Mouse (Mus musculus) C2C12 (cell line): ENCODE results near the gene Orc1. TPM values are rescaled to one million over a fixed set of nuclear protein-coding genes. Genes with fewer than 3 reads are reported as not detected.
A peak's percentile ranks its signal among the peaks of the same experiment; 100 is the strongest.

Experiments used
- H3K27me3 ChIP-seq: one replicate; pipeline ENCODE4 v1.6.1; 2011; ENCODE audit not compliant: control insufficient read depth, insufficient read depth, insufficient read length
- H3K36me3 ChIP-seq: one replicate; pipeline ENCODE4 v1.6.1; 2011; ENCODE audit not compliant: control insufficient read depth, insufficient read depth
- H3K4me3 ChIP-seq: one replicate; pipeline ENCODE4 v1.5.1; 2011; ENCODE audit warnings: mild to moderate bottlenecking, control low read depth; ENCODE audit not compliant: poor library complexity, insufficient read depth, severe bottlenecking
- H3K79me2 ChIP-seq: one replicate; pipeline ENCODE4 v1.6.1; 2011; ENCODE audit not compliant: control insufficient read depth, insufficient read depth
- H3K79me3 ChIP-seq: one replicate; pipeline ENCODE4 v1.6.1; 2011; ENCODE audit warnings: low read depth, control low read depth
- H3ac ChIP-seq: one replicate; pipeline ENCODE3; 2011; ENCODE audit warnings: low read depth; ENCODE audit not compliant: control insufficient read depth, insufficient read length
- CEBPB ChIP-seq: IDR thresholded peaks from one replicate; pipeline ENCODE4 v1.6.1; 2011; ENCODE audit warnings: low read depth, mild to moderate bottlenecking, control low read depth, moderate library complexity
- CTCF ChIP-seq: IDR thresholded peaks from one replicate; pipeline ENCODE4 v1.5.1; 2011; ENCODE audit not compliant: control insufficient read depth, insufficient read depth, insufficient read length
- FOSL1 ChIP-seq: IDR thresholded peaks from one replicate; pipeline ENCODE4 v1.8.0; 2011; ENCODE audit warnings: mild to moderate bottlenecking, low read length; ENCODE audit not compliant: poor library complexity, insufficient read depth, severe bottlenecking
- MAX ChIP-seq: IDR thresholded peaks from one replicate; pipeline ENCODE4 v1.6.1; 2011; ENCODE audit warnings: mild to moderate bottlenecking, control low read depth
- MYOD1 ChIP-seq: IDR thresholded peaks from one replicate; pipeline ENCODE4 v1.6.1; 2011; ENCODE audit warnings: low read depth; ENCODE audit not compliant: control insufficient read depth, insufficient read length
- MYOG ChIP-seq: IDR thresholded peaks from one replicate; pipeline ENCODE4 v1.6.1; 2011; ENCODE audit not compliant: control insufficient read depth, insufficient read length; ENCODE audit errors: extremely low read depth
- USF1 ChIP-seq: IDR thresholded peaks from one replicate; pipeline ENCODE4 v1.6.1; 2011; ENCODE audit warnings: low read depth, mild to moderate bottlenecking, control low read depth, moderate library complexity
- polyA plus RNA-seq: library from polyadenylated mRNA; unstranded; fragments of >200 nt; fragmentation: generic; extraction: Trizol; gene quantifications from one replicate; pipeline ENCODE4 v1.2.1, GENCODE M21; 2012; ENCODE audit warnings: missing spikeins

Orc1 gene
- polyA plus RNA-seq, 1 experiment, result 6.2 TPM

GRCm38 (mm10) chr4:108619587-108620341 is 40.5 kb downstream of the Orc1 start, which contains the start of gene Cc2d1b:
TSS of gene Cc2d1b (plus strand) at chr4:108619940.
- Histone ChIP-seq H3K79me3 (peaks cover 12% of the 10 kb centered on the region), H3ac (peak within 1 kb of the TSS; percentile 68), H3K79me2 (peaks cover 34% of the 10 kb centered on the region), H3K36me3 (peaks cover 55% of the 10 kb centered on the region), H3K27me3 (no peaks in the 10 kb centered on the region), H3K4me3 (peak within 1 kb of the TSS; percentile 78)
- TF ChIP-seq MYOG (no peak), MAX (peak; percentile 24), CEBPB (no peak), MYOD1 (no peak), CTCF (no peak), USF1 (peak; percentile 93), FOSL1 (no peak)

DNA sequence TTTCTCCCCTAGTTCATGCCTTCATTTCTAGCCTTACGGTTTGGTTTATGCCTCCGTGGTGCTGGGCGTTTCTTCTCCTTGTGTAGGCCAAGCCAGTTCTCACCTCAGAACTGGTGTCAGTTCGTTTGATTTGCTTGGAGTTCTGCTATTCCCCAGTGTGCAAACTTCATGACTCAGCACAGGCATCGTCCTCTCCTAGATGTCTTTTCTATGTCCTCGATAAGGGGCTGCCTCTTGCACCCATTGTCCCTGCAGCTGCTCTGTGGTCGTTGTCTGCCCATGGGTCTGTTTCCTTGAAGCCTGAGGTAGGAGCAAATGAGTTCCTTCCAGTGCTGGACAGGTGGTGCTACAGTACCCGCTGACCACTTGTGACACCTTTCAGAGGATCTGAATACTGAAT is 41.3 kb downstream of the Orc1 start:
- Histone ChIP-seq H3K4me3 (peak overlapping the region; percentile 78), H3K27me3 (no peaks in the 10 kb centered on the region), H3K79me2 (peaks cover 34% of the 10 kb centered on the region), H3K79me3 (peaks cover 12% of the 10 kb centered on the region), H3K36me3 (peaks cover 55% of the 10 kb centered on the region), H3ac (peak overlapping the region; percentile 61)
- TF ChIP-seq CTCF (no peak), MYOG (no peak), MAX (no peak), FOSL1 (no peak), MYOD1 (no peak), CEBPB (no peak), USF1 (no peak)

GRCm38 (mm10) chr4:108621504-108621903 is 42.3 kb downstream of the Orc1 start:
- peaks cover 52% of the 10 kb centered on the region for H3K36me3 ChIP-seq
- no peak overlapping the region for H3K4me3 ChIP-seq
- no peaks in the 10 kb centered on the region for H3K27me3 ChIP-seq
- no peak overlapping the region for H3ac ChIP-seq
- TF ChIP-seq USF1 (no peak), FOSL1 (no peak), MAX (no peak), MYOG (no peak), CTCF (no peak), CEBPB (no peak), MYOD1 (no peak)
- peaks cover 34% of the 10 kb centered on the region for H3K79me2 ChIP-seq
- peaks cover 12% of the 10 kb centered on the region for H3K79me3 ChIP-seq

DNA sequence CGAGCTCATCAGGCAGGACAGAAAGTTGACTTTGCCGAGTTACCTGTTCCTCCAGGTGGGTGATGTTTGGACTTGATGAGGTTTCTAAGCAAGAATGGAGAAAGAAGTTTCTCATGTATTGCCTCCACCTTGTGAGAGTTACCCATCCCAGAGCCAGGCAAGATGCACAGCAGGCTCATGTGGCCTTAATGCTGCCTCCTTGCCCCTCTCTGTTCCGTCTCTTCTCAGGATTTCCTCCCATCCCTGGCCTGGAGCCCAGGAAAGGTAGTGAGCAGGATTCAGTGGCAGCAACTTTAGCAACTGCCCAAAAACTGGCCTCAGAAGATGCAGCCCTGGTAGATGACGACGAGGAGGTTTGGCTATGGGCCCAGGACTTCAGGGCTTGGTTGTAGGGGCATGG is 47.8 kb downstream of the Orc1 start:
- Histone ChIP-seq H3K79me3 (no peaks in the 10 kb centered on the region), H3K79me2 (peaks cover 7% of the 10 kb centered on the region), H3K4me3 (no peak overlapping the region), H3K27me3 (no peaks in the 10 kb centered on the region), H3ac (no peak overlapping the region), H3K36me3 (peaks cover 80% of the 10 kb centered on the region)
- TF ChIP-seq USF1 (no peak), CTCF (no peak), FOSL1 (no peak), MYOG (no peak), MAX (no peak), MYOD1 (no peak), CEBPB (no peak)

DNA sequence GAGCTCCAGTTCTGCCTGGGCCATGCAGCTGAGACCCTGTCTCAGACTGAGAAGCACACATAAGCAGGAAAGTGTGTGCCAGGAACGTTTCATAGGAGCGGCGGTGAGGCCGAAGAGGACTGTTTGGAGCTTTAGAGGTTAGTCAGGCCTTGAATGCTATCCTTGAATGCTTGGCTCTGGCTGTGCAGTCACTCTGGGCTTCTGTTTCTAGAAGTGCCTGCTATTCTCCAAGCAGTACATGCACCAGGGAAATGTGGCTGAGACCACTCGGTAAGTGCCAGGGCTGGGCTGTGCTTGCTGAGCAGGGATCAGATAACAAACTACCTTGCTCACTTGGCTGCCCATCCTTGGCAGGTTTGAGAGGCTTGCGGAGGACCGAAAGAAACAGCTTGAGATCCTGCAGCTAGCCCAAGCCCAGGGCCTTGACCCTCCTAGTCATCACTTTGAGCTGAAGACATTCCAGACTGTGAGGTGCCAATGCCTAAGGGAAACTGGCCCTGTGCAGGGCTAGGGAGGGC is 50.2 kb downstream of the Orc1 start:
- H3K4me3 ChIP-seq, result no peak overlapping the region
- H3K79me3 ChIP-seq, result no peaks in the 10 kb centered on the region
- peaks cover 76% of the 10 kb centered on the region for H3K36me3 ChIP-seq
- no peaks in the 10 kb centered on the region for H3K79me2 ChIP-seq
- TF ChIP-seq MAX (no peak), MYOD1 (no peak), MYOG (no peak), CEBPB (no peak), CTCF (no peak)
- no peaks in the 10 kb centered on the region for H3K27me3 ChIP-seq
- no peak overlapping the region for H3ac ChIP-seq

DNA sequence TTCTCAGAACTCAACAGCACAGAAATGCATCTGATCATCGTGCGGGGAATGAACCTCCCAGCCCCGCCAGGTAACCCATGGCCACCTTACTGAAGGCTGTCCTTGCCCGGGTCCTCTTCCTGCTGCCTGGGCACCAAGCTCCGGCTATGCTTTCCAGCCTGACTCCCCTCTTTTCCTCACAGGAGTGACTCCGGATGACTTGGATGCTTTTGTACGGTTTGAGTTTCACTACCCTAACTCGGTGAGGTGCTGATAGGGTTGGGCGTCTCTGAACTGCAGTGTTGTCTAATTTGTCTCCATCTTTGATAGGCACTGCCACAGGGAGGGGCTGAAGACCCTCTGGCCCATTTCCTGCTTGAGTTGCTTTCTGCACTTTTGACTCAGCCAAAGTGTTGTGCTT is 50.9 kb downstream of the Orc1 start:
- H3K79me3 ChIP-seq, result no peaks in the 10 kb centered on the region
- no peak for TF ChIP-seq CEBPB
- TF ChIP-seq MAX, result no peak
- TF ChIP-seq MYOD1, result no peak
- TF ChIP-seq CTCF, result no peak
- no peak for TF ChIP-seq FOSL1
- no peak for TF ChIP-seq USF1
- no peak for TF ChIP-seq MYOG
- H3K27me3 ChIP-seq, result no peaks in the 10 kb centered on the region
- no peak overlapping the region for H3K4me3 ChIP-seq
- H3ac ChIP-seq, result no peak overlapping the region
- H3K79me2 ChIP-seq, result no peaks in the 10 kb centered on the region
- peaks cover 76% of the 10 kb centered on the region for H3K36me3 ChIP-seq
